Mouse (Mus musculus): Measurements from ENCODE around the gene Drc7. TPM values are rescaled to one million over a fixed set of nuclear protein-coding genes. Genes with fewer than 3 reads are reported as not detected.
A peak's percentile ranks its signal among the peaks of the same experiment; 100 is the strongest.

Gene Drc7
- polyA plus RNA-seq, 2 experiments: 0.15 to 0.21 TPM

GRCm38 (mm10) chr8:95123455-95123854, 68.6 kb downstream of the Drc7 start:
- ATAC-seq (ENCODE audit: insufficient read depth) (no peak), DNase-seq (ENCODE audit: low read depth in 3 of 3, low spot score in 3 of 3) (no peak)
- Histone ChIP-seq H3K27ac (no peak overlapping the region), H3K4me3 (ENCODE audit: insufficient read depth in 1 of 2, low read depth in 2 of 2, low read length in 2 of 2) (no peak overlapping the region), H3K4me2 (ENCODE audit: low read depth) (no peak overlapping the region), H3K36me3 (replicated peaks; ENCODE audit: control insufficient read depth, insufficient read depth, low read depth) (no peaks in the 10 kb centered on the region), H3K9ac (replicated peaks) (no peak overlapping the region), H3K4me1 (replicated peaks; ENCODE audit: control insufficient read depth in 2 of 2, insufficient read depth in 2 of 2, low read length in 1 of 2) (no peaks in the 10 kb centered on the region), H3K27me3 (ENCODE audit: control insufficient read depth, insufficient read depth, low read length) (no peaks in the 10 kb centered on the region), H3K9me3 (ENCODE audit: control insufficient read depth, low read length) (no peaks in the 10 kb centered on the region)
- TF ChIP-seq CTCF (IDR thresholded peaks at IDR 0.05; ENCODE audit: low read depth) (peak; percentile 59), EP300 (IDR thresholded peaks at IDR 0.05; ENCODE audit: low read depth) (no peak)
- 62% methylated on average over 5 of the region's 5 CpGs for WGBS (ENCODE audit: insufficient replicate concordance)

DNA sequence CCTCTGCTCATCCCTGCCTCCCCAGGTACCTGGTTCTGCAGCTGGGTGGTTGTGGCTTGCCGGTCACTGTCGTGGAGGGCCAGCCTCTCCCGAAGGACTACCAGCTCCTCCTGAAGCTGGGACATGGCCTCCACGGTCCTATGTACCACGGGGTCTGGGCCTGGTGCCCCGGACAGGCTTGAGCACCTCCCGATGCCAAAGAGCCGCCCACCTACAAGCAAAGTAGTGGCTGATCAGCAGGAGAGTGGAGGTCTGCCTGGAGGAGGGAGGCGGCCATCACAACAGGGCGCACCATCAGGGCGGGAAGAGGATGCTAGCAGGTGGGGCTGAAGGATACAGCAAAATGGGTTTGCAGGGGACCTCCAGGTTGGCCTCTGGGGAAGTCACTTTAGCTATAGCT, 71.6 kb downstream of the Drc7 start:
- Histone ChIP-seq H3K9ac (replicated peaks) (no peak overlapping the region), H3K36me3 (replicated peaks; ENCODE audit: control insufficient read depth, insufficient read depth, low read depth) (no peaks in the 10 kb centered on the region), H3K4me3 (ENCODE audit: insufficient read depth in 1 of 2, low read depth in 2 of 2, low read length in 2 of 2) (no peak overlapping the region), H3K27ac (no peak overlapping the region), H3K9me3 (ENCODE audit: control insufficient read depth, low read length) (no peaks in the 10 kb centered on the region), H3K4me1 (replicated peaks; ENCODE audit: control insufficient read depth in 2 of 2, insufficient read depth in 2 of 2, low read length in 1 of 2) (peaks cover 0 to 2% of the 10 kb centered on the region in 2 experiments; a peak in 1 of 4 replicates), H3K27me3 (ENCODE audit: control insufficient read depth, insufficient read depth, low read length) (no peaks in the 10 kb centered on the region), H3K4me2 (ENCODE audit: low read depth) (no peak overlapping the region)
- TF ChIP-seq EP300 (IDR thresholded peaks at IDR 0.05; ENCODE audit: low read depth): no peak
- TF ChIP-seq CTCF (IDR thresholded peaks at IDR 0.05; ENCODE audit: low read depth): no peak
- no peak for ATAC-seq (ENCODE audit: insufficient read depth)
- 77% methylated on average over 11 of the region's 11 CpGs for WGBS (ENCODE audit: insufficient replicate concordance)
- no peak for DNase-seq (ENCODE audit: low read depth in 3 of 3, low spot score in 3 of 3)

- 65% methylated on average over 9 of the region's 9 CpGs for WGBS (ENCODE audit: insufficient replicate concordance)
- ATAC-seq (ENCODE audit: insufficient read depth) (no peak), DNase-seq (ENCODE audit: low read depth in 3 of 3, low spot score in 3 of 3) (no peak)
- peaks cover 0 to 2% of the 10 kb centered on the region in 2 experiments; a peak in 1 of 4 replicates for H3K4me1 ChIP-seq (replicated peaks; ENCODE audit: control insufficient read depth in 2 of 2, insufficient read depth in 2 of 2, low read length in 1 of 2)
- no peak overlapping the region for H3K4me2 ChIP-seq (ENCODE audit: low read depth)
- no peaks in the 10 kb centered on the region for H3K36me3 ChIP-seq (replicated peaks; ENCODE audit: control insufficient read depth, insufficient read depth, low read depth)
- no peaks in the 10 kb centered on the region for H3K9me3 ChIP-seq (ENCODE audit: control insufficient read depth, low read length)
- no peak overlapping the region for H3K27ac ChIP-seq
- H3K9ac ChIP-seq (replicated peaks): no peak overlapping the region
- H3K4me3 ChIP-seq (ENCODE audit: insufficient read depth in 1 of 2, low read depth in 2 of 2, low read length in 2 of 2): no peak overlapping the region
- no peaks in the 10 kb centered on the region for H3K27me3 ChIP-seq (ENCODE audit: control insufficient read depth, insufficient read depth, low read length)
- TF ChIP-seq CTCF (IDR thresholded peaks at IDR 0.05; ENCODE audit: low read depth) (no peak), EP300 (IDR thresholded peaks at IDR 0.05; ENCODE audit: low read depth) (no peak)
Observed at GRCm38 (mm10) chr8:95127658-95128057, 72.8 kb downstream of the Drc7 start.

Other genes starting within 250 kb of the Drc7 start
- 0.11 and 0.34 TPM in 2 replicates for gene Ccl17, start 244.7 kb upstream of the Drc7 start, polyA plus RNA-seq (2012; rRNA removed)
- not detected in 2 replicates for gene Ccl17, start 244.7 kb upstream of the Drc7 start, polyA plus RNA-seq (2014; fragmentation: Nextera tagmentation; extraction: Ambion mirVana)
- gene Coq9, start 216.8 kb upstream of the Drc7 start, polyA plus RNA-seq (2012; rRNA removed): 38.5 and 39.8 TPM in 2 replicates
- gene Coq9, start 216.8 kb upstream of the Drc7 start, polyA plus RNA-seq (2014; fragmentation: Nextera tagmentation; extraction: Ambion mirVana): 44.3 and 48.9 TPM in 2 replicates
- gene Ciapin1, start 216.7 kb upstream of the Drc7 start, polyA plus RNA-seq (2012; rRNA removed): 20.4 and 23.7 TPM in 2 replicates
- gene Ciapin1, start 216.7 kb upstream of the Drc7 start, polyA plus RNA-seq (2014; fragmentation: Nextera tagmentation; extraction: Ambion mirVana): 38.4 and 46.3 TPM in 2 replicates
- gene Polr2c, start 197.7 kb upstream of the Drc7 start, polyA plus RNA-seq (2012; rRNA removed): 51.6 and 54.4 TPM in 2 replicates
- 73.5 and 82.2 TPM in 2 replicates for gene Polr2c, start 197.7 kb upstream of the Drc7 start, polyA plus RNA-seq (2014; fragmentation: Nextera tagmentation; extraction: Ambion mirVana)
- gene Dok4, start 178.8 kb upstream of the Drc7 start, polyA plus RNA-seq (2012; rRNA removed): 10.3 and 11.1 TPM in 2 replicates
- 7.2 and 9.6 TPM in 2 replicates for gene Dok4, start 178.8 kb upstream of the Drc7 start, polyA plus RNA-seq (2014; fragmentation: Nextera tagmentation; extraction: Ambion mirVana)
- gene Ccdc102a, start 137.0 kb upstream of the Drc7 start, polyA plus RNA-seq (2012; rRNA removed): 2.2 and 2.6 TPM in 2 replicates
- gene Ccdc102a, start 137.0 kb upstream of the Drc7 start, polyA plus RNA-seq (2014; fragmentation: Nextera tagmentation; extraction: Ambion mirVana): 2.7 and 2.8 TPM in 2 replicates
- 0.45 and 0.54 TPM in 2 replicates for gene Adgrg5, start 131.4 kb upstream of the Drc7 start, polyA plus RNA-seq (2012; rRNA removed)
- gene Adgrg5, start 131.4 kb upstream of the Drc7 start, polyA plus RNA-seq (2014; fragmentation: Nextera tagmentation; extraction: Ambion mirVana): 0.14 and 0.67 TPM in 2 replicates
- gene Adgrg1, start 80.4 kb upstream of the Drc7 start, polyA plus RNA-seq (2012; rRNA removed): 46.8 and 55.8 TPM in 2 replicates
- gene Adgrg1, start 80.4 kb upstream of the Drc7 start, polyA plus RNA-seq (2014; fragmentation: Nextera tagmentation; extraction: Ambion mirVana): 41.1 and 59.5 TPM in 2 replicates
- gene Adgrg3, start 37.4 kb upstream of the Drc7 start, polyA plus RNA-seq (2012; rRNA removed): 8.3 and 9.6 TPM in 2 replicates
- gene Adgrg3, start 37.4 kb upstream of the Drc7 start, polyA plus RNA-seq (2014; fragmentation: Nextera tagmentation; extraction: Ambion mirVana): 4.9 and 5.8 TPM in 2 replicates
- 7.4 and 8.4 TPM in 2 replicates for gene Katnb1, start 26.1 kb downstream of the Drc7 start, polyA plus RNA-seq (2012; rRNA removed)
- 8.0 and 10.1 TPM in 2 replicates for gene Katnb1, start 26.1 kb downstream of the Drc7 start, polyA plus RNA-seq (2014; fragmentation: Nextera tagmentation; extraction: Ambion mirVana)
- gene Kifc3, start 147.7 kb downstream of the Drc7 start, polyA plus RNA-seq (2012; rRNA removed): 4.0 and 4.6 TPM in 2 replicates
- 2.5 and 4.3 TPM in 2 replicates for gene Kifc3, start 147.7 kb downstream of the Drc7 start, polyA plus RNA-seq (2014; fragmentation: Nextera tagmentation; extraction: Ambion mirVana)

Data from liver, embryonic 14.5 days (tissue).